Mouse (Mus musculus): ENCODE measurements around the gene Tusc2.

Tusc2 gene

GRCm38 (mm10) chr9:107590058-107590772 is 27.2 kb downstream of the Tusc2 start:
- peak; percentile 89 to 93 for DNase-seq

GRCm38 (mm10) chr9:107590773-107591060 is 27.7 kb downstream of the Tusc2 start:
- peak in 1 of 2 experiments; percentile 71 for DNase-seq

- no peak for DNase-seq
Measured at GRCm38 (mm10) chr9:107593101-107593976, 30.3 kb downstream of the Tusc2 start.

GRCm38 (mm10) chr9:107594281-107595062 is 31.4 kb downstream of the Tusc2 start:
- no peak for DNase-seq

GRCm38 (mm10) chr9:107596619-107597569 is 33.8 kb downstream of the Tusc2 start:
- DNase-seq: no peak

GRCm38 (mm10) chr9:107598385-107598784 is 35.3 kb downstream of the Tusc2 start:
- no peak for DNase-seq

- DNase-seq: no peak
Measured at GRCm38 (mm10) chr9:107599433-107599832, 36.4 kb downstream of the Tusc2 start.

GRCm38 (mm10) chr9:107599842-107600241 is 36.8 kb downstream of the Tusc2 start:
- no peak for DNase-seq

- no peak for DNase-seq
Measured at GRCm38 (mm10) chr9:107600745-107601144, 37.7 kb downstream of the Tusc2 start.

- no peak for DNase-seq
Measured at GRCm38 (mm10) chr9:107601275-107601674, 38.2 kb downstream of the Tusc2 start.

GRCm38 (mm10) chr9:107602068-107602648 is 39.1 kb downstream of the Tusc2 start:
- DNase-seq: peak; percentile 88 to 93

GRCm38 (mm10) chr9:107603251-107603650 is 40.2 kb downstream of the Tusc2 start:
- DNase-seq: no peak

- DNase-seq: peak; percentile 71 to 83
Measured at GRCm38 (mm10) chr9:107605041-107605661, 42.1 kb downstream of the Tusc2 start.

GRCm38 (mm10) chr9:107606591-107606990 is 43.5 kb downstream of the Tusc2 start:
- DNase-seq: peak in 1 of 2 experiments; percentile 70

GRCm38 (mm10) chr9:107607036-107607435 is 44.0 kb downstream of the Tusc2 start:
- DNase-seq: no peak

- DNase-seq: no peak
Measured at GRCm38 (mm10) chr9:107607653-107608245, 44.7 kb downstream of the Tusc2 start.

- peak; percentile 57 to 69 for DNase-seq
Measured at GRCm38 (mm10) chr9:107608741-107609432, 45.8 kb downstream of the Tusc2 start, which contains the start of gene Sema3b. TSS of gene Sema3b (minus strand) at chr9:107609229.

GRCm38 (mm10) chr9:107609433-107609830 is 46.4 kb downstream of the Tusc2 start:
- no peak for DNase-seq

- no peak for DNase-seq
Measured at GRCm38 (mm10) chr9:107611456-107612190, 48.6 kb downstream of the Tusc2 start.
